9 mouse cellular contexts compared by ENCODE assay signal in the genomic region with DNA sequence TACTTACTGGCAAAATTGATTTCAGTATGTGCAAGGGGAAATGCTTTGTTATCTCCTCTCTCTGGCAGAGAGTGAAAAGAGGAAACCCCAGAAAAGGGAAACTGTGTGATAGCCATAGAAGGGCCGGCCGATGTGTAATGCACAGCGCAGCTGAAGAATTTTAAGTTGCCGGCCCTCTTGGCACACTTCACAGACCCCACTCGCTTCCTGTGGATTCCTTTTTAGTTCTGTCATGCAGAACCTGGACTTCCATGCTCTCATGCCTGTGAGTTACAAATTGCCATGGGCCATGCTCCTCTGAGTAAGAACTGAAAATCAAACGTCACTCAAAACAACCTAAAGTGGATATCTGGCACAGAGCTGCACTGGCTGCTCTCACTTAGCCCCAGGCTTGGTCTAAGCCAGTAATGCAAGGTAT. TPM values are rescaled to one million over a fixed set of nuclear protein-coding genes. Genes with fewer than 3 reads are reported as not detected.
DNase-seq lines count a peak whose midpoint lies in the region; ATAC-seq and TF ChIP-seq lines count a peak whose summit lies in the region.
"Had no signal": no experiment of that assay in that cellular context is flagged by ENCODE, and none has a peak within 500 bp of the region (broad histone marks: within the 10 kb centered on the region; RNA-seq: fewer than 3 reads in every experiment).

No protein-coding gene starts in this region.

- H3K36me3 ChIP-seq in CH12.LX (replicated peaks in 1 of 2; ENCODE audit: control insufficient read depth in 1 of 2, insufficient read depth in 1 of 2, low read length in 1 of 2), result no peaks in the 10 kb centered on the region
- no peaks in the 10 kb centered on the region for H3K36me3 ChIP-seq in heart, embryonic 14.5 days (ENCODE audit: control insufficient read depth, insufficient read depth, low read length)
- H3K36me3 ChIP-seq: neural tube, embryonic 13.5 days had no signal

- no peak for TF ChIP-seq CTCF in CH12.LX (conservative IDR thresholded peaks at IDR 0.05 in 1 of 2, IDR thresholded peaks at IDR 0.05 in 1 of 2; ENCODE audit: low read depth in 2 of 2, low read length in 2 of 2)

- H3K4me1 ChIP-seq in CH12.LX (ENCODE audit: control insufficient read depth in 1 of 2, insufficient read depth in 2 of 2), result peaks cover 7 to 43% of the 10 kb centered on the region in 2 experiments
- H3K4me1 ChIP-seq in heart, embryonic 14.5 days (ENCODE audit: control insufficient read depth in 2 of 2, insufficient read depth in 2 of 2, low read length in 2 of 2), result peaks cover 5 to 10% of the 10 kb centered on the region in 2 experiments

- no peak overlapping the region for H3K27ac ChIP-seq in CH12.LX (ENCODE audit: insufficient read depth, low read depth)
- peak overlapping the region; percentile 64 to 70 for H3K27ac ChIP-seq in heart, embryonic 14.5 days (replicated peaks in 1 of 2; ENCODE audit: control insufficient read depth in 1 of 2, insufficient read depth in 1 of 2, low read depth in 2 of 2, low read length in 2 of 2)
- H3K27ac ChIP-seq: neural tube, embryonic 13.5 days had no signal

- TF ChIP-seq EP300 in CH12.LX (IDR thresholded peaks at IDR 0.05; ENCODE audit: low read length), result peak; percentile 70

- 1% methylated on average over 6 of the region's 6 CpGs for WGBS in heart, embryonic 14.5 days

- no peaks in the 10 kb centered on the region for H3K9me3 ChIP-seq in CH12.LX (replicated peaks; ENCODE audit: low read length)
- H3K9me3 ChIP-seq in heart, embryonic 14.5 days (ENCODE audit: control insufficient read depth, low read length), result no peaks in the 10 kb centered on the region
- H3K9me3 ChIP-seq: neural tube, embryonic 13.5 days had no signal

- peak; percentile 93 for ATAC-seq in heart, embryonic 14.5 days (ENCODE audit: insufficient number of reproducible peaks, insufficient read depth, low FRiP score, low read depth)
- ATAC-seq in frontal cortex, adult (ENCODE audit: low TSS enrichment), result no peak

- TF ChIP-seq RAD21 in CH12.LX (IDR thresholded peaks at IDR 0.05; ENCODE audit: low read depth, low read length), result no peak

- H3K27me3 ChIP-seq in CH12.LX (replicated peaks), result no peaks in the 10 kb centered on the region
- H3K27me3 ChIP-seq in heart, embryonic 14.5 days (ENCODE audit: control insufficient read depth, insufficient read depth, low read length), result no peaks in the 10 kb centered on the region
- H3K27me3 ChIP-seq: neural tube, embryonic 13.5 days had no signal

- H3K4me3 ChIP-seq in CH12.LX (replicated peaks in 1 of 3; ENCODE audit: low read depth in 2 of 3, low read length in 2 of 3, poor library complexity in 1 of 3), result peak overlapping the region in 1 of 3 experiments; percentile 21
- 0 out of 4 replicates have a peak overlapping the region, but pooled peaks of 1 of the 2 experiments have one; percentile 2 for H3K4me3 ChIP-seq in heart, embryonic 14.5 days (ENCODE audit: control insufficient read depth in 1 of 2, insufficient read depth in 1 of 2, low read depth in 1 of 2, low read length in 2 of 2)
- H3K4me3 ChIP-seq: neural tube, embryonic 13.5 days had no signal

- dilution Hi-C loops in CH12.LX (cut with MboI; ENCODE audit: extremely low pct_ligation_motif_present, extremely low pct_unique_long_range_greater_than_20kb, low sequenced_read_pairs), result no loop called here

- DNase-seq in 3T3-L1 (ENCODE audit: low read depth, low spot score) (peak; percentile 90), CH12.LX (ENCODE audit: extremely low read depth) (peak; percentile 62), liver (peak; percentile 17)
- DNase-seq in thymus, postnatal 36 days, result no peak
- DNase-seq in ovary, postnatal 36 days (ENCODE audit: low spot score), result no peak
- no peak for DNase-seq in gastrocnemius, postnatal 36 days

- in situ Hi-C loops in CH12.LX (cut with MboI; ENCODE audit: low pct_ligation_motif_present, low pct_unique_long_range_greater_than_20kb, low sequenced_read_pairs), result no loop called here

- TF ChIP-seq POLR2A in CH12.LX (IDR thresholded peaks at IDR 0.05; ENCODE audit: low read depth, low read length), result no peak

- intact Hi-C loops in gastrocnemius, postnatal 36 days (cut with DNase I), result no loop called here

- H3K79me2 ChIP-seq in CH12.LX (replicated peaks; ENCODE audit: control insufficient read depth, extremely low read depth, insufficient read depth, poor library complexity, severe bottlenecking), result no peaks in the 10 kb centered on the region

- 0 out of 2 replicates have a peak overlapping the region, but pooled peaks have one; percentile 6 for H3K9ac ChIP-seq in CH12.LX (ENCODE audit: insufficient read depth, low read depth)
- peak overlapping the region; percentile 6; the same call in 1 of the 2 replicates for H3K9ac ChIP-seq in heart, embryonic 14.5 days (ENCODE audit: low read length)
- H3K9ac ChIP-seq: neural tube, embryonic 13.5 days had no signal

- peak overlapping the region; percentile 86 for H3K4me2 ChIP-seq in CH12.LX (ENCODE audit: insufficient read depth, low read depth, poor library complexity, severe bottlenecking)
- H3K4me2 ChIP-seq in heart, embryonic 14.5 days (ENCODE audit: low read length), result peak overlapping the region; percentile 47
- H3K4me2 ChIP-seq: neural tube, embryonic 13.5 days had no signal

TF ChIP-seq in CH12.LX, 34 proteins besides CTCF, POLR2A, EP300 and RAD21:
- TF ChIP-seq GABPA (IDR thresholded peaks at IDR 0.05; ENCODE audit: insufficient replicate concordance, low read depth, low read length) (no peak), MYC (IDR thresholded peaks at IDR 0.05; ENCODE audit: low read depth, low read length) (no peak), BHLHE40 (IDR thresholded peaks at IDR 0.05; ENCODE audit: low read depth, low read length) (peak; percentile 70), TBP (conservative IDR thresholded peaks at IDR 0.05; ENCODE audit: low read depth, low read length) (no peak), NRF1 (IDR thresholded peaks at IDR 0.05; ENCODE audit: low read depth, low read length) (no peak), ETS1 (conservative IDR thresholded peaks at IDR 0.05; ENCODE audit: low read depth, low read length) (peak; percentile 51; the same call in 1 of the 2 replicates), ZC3H11A (IDR thresholded peaks at IDR 0.05; ENCODE audit: low read depth, low read length) (no peak), TCF12 (IDR thresholded peaks at IDR 0.05; ENCODE audit: low read depth, low read length) (no peak), MXI1 (IDR thresholded peaks at IDR 0.05; ENCODE audit: low read depth, low read length) (0 out of 2 replicates have a peak, but pooled peaks have one; percentile 39), CHD1 (IDR thresholded peaks at IDR 0.05; ENCODE audit: low read depth, low read length) (no peak), POLR2AphosphoS2 (IDR thresholded peaks at IDR 0.05; ENCODE audit: low read depth, low read length) (no peak), JUN (IDR thresholded peaks at IDR 0.05; ENCODE audit: insufficient read depth, low read depth, low read length) (no peak), ZKSCAN1 (IDR thresholded peaks at IDR 0.05; ENCODE audit: borderline replicate concordance, low read depth, low read length) (no peak), USF2 (conservative IDR thresholded peaks at IDR 0.05; ENCODE audit: low read depth, low read length) (no peak), USF1 (IDR thresholded peaks at IDR 0.05; ENCODE audit: low read depth, low read length) (no peak), JUND (conservative IDR thresholded peaks at IDR 0.05; ENCODE audit: low read depth, low read length) (0 out of 2 replicates have a peak, but pooled peaks have one; percentile 36), ZNF384 (IDR thresholded peaks at IDR 0.05; ENCODE audit: low read depth, low read length) (no peak), PAX5 (IDR thresholded peaks at IDR 0.05; ENCODE audit: low read length) (no peak), HCFC1 (IDR thresholded peaks at IDR 0.05; ENCODE audit: low read depth, low read length) (no peak), MAFK (IDR thresholded peaks at IDR 0.05; ENCODE audit: insufficient replicate concordance, low read length) (no peak), ZMIZ1 (IDR thresholded peaks at IDR 0.05; ENCODE audit: low read depth, low read length) (no peak), IRF4 (IDR thresholded peaks at IDR 0.05; ENCODE audit: low read depth, low read length) (peak; percentile 67), KAT2A (IDR thresholded peaks at IDR 0.05; ENCODE audit: insufficient replicate concordance, low read length) (no peak), SMC3 (IDR thresholded peaks at IDR 0.05; ENCODE audit: low read depth, low read length) (no peak), UBTF (IDR thresholded peaks at IDR 0.05; ENCODE audit: low read depth, low read length) (no peak), ELF1 (IDR thresholded peaks at IDR 0.05; ENCODE audit: low read depth, low read length) (peak; percentile 25; the same call in 1 of the 2 replicates), SIN3A (IDR thresholded peaks at IDR 0.05; ENCODE audit: low read length) (peak; percentile 49), E2F4 (IDR thresholded peaks at IDR 0.05; ENCODE audit: insufficient replicate concordance, low read depth, low read length) (no peak), MEF2A (IDR thresholded peaks at IDR 0.05; ENCODE audit: borderline replicate concordance, low read depth, low read length) (peak; percentile 42; the same call in 1 of the 2 replicates), MAZ (IDR thresholded peaks at IDR 0.05; ENCODE audit: low read depth, low read length) (0 out of 2 replicates have a peak, but pooled peaks have one; percentile 46), NELFE (IDR thresholded peaks at IDR 0.05; ENCODE audit: low read depth, low read length) (no peak), RCOR1 (conservative IDR thresholded peaks at IDR 0.05; ENCODE audit: low read depth, low read length) (0 out of 2 replicates have a peak, but pooled peaks have one; percentile 30), CHD2 (IDR thresholded peaks at IDR 0.05; ENCODE audit: low read length) (no peak), MAX (IDR thresholded peaks at IDR 0.05; ENCODE audit: low read length) (0 out of 2 replicates have a peak, but pooled peaks have one; percentile 20)

RNA-seq across cellular contexts. Expression of a gene that starts 47.7 kb away (rescaled TPM):
- total RNA-seq in CH12.LX (2012; rRNA removed) (not detected in 2 replicates), CH12.LX (2014; rRNA removed) (not detected in 2 replicates)
- polyA plus RNA-seq in CH12.LX (2012; ENCODE audit: insufficient read length, low read depth), result not detected in 2 replicates
- 71.8 and 81.9 TPM in 2 replicates for polyA plus RNA-seq in heart, embryonic 14.5 days (2014; fragmentation: Nextera tagmentation; extraction: Ambion mirVana)
- 10 to 100 TPM in 1 of 2 experiments, 1 to 10 TPM in 1; 7.2 to 11.3 TPM for total RNA-seq in gastrocnemius, postnatal 36 days (2021)

Comparison
In these comparisons a context has a peak if more than half of its experiments do, and no peak if none do; other contexts are left out.
1. DNase-seq: peak in 3T3-L1 (single experiment), CH12.LX (single experiment) and liver (single experiment); none in thymus, postnatal 36 days (0 of 2), ovary, postnatal 36 days (single experiment) and gastrocnemius, postnatal 36 days (0 of 2).
2. RNA of a gene that starts 47.7 kb away (total RNA-seq): 7.2 to 11.3 TPM in gastrocnemius, postnatal 36 days; not detected in CH12.LX; every median in the first group is over 4 times any median in the second.